Mouse (Mus musculus) olfactory bulb, adult 2 months (tissue): ENCODE measurements at regions not wholly inside any gene's neighbourhood (a gene's known extent, or its start where the extent isn't known, plus 50 kb on each side); places are given as distances from the start of the nearest gene placed in this dataset.

ENCODE experiments used
- H3K27ac ChIP-seq: fragments of 200-500 bp; 2 replicates; pipeline ENCODE4 v1.5.1; 2012; ENCODE audit warnings: low read depth, low read length; ENCODE audit not compliant: insufficient read depth
- H3K4me1 ChIP-seq: fragments of 200-500 bp; 2 replicates; pipeline ENCODE4 v1.6.1; 2012; ENCODE audit warnings: low read length; ENCODE audit not compliant: control insufficient read depth, insufficient read depth
- H3K4me3 ChIP-seq: fragments of 200-500 bp; 2 replicates; pipeline ENCODE4 v1.5.1; 2012; ENCODE audit warnings: mild to moderate bottlenecking, low read depth, low read length, moderate library complexity; ENCODE audit not compliant: insufficient read depth
- CTCF ChIP-seq: fragments of 200-500 bp; IDR thresholded peaks from 2 replicates; pipeline ENCODE4 v1.5.1; 2012; ENCODE audit warnings: low read depth, mild to moderate bottlenecking, low read length, moderate library complexity; ENCODE audit not compliant: insufficient read depth
- POLR2A ChIP-seq: fragments of 200-500 bp; IDR thresholded peaks from 2 replicates; pipeline ENCODE4 v1.6.1; 2012; ENCODE audit warnings: mild to moderate bottlenecking, low read depth, low read length, moderate library complexity; ENCODE audit not compliant: insufficient read depth
- WGBS: fragments of 180-500 bp; shearing (Covaris S2); methylation state at CpG from one replicate; pipeline ENCODE4 v1.1.7; 2018; 5-methylcytosine and 5-hydroxymethylcytosine counted together

DNA sequence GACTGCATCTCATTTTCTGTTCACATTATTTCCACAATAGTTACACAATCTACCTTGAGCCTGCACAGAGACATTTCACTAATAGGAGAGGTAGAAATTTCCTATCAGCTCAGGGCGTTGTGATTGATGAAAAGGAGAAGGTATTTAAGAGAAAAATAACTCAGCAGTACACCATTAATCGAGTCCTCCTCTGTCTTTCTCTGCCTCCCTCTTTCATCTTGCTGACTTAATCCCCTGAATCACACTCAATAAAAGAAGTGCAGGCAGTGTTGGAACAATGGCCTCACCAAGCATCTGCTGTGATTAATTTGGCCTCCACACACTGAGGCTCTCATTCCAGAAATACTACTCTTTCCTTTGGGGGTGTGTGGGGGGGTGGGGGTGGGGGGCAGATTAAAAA, 133.9 kb upstream of the Eci2 start:
- Histone ChIP-seq H3K4me3 (no peak overlapping the region), H3K4me1 (no peaks in the 10 kb centered on the region), H3K27ac (no peak overlapping the region)
- WGBS, result 22% methylated on average over 2 of the region's 2 CpGs
- TF ChIP-seq POLR2A (no peak), CTCF (no peak)

DNA sequence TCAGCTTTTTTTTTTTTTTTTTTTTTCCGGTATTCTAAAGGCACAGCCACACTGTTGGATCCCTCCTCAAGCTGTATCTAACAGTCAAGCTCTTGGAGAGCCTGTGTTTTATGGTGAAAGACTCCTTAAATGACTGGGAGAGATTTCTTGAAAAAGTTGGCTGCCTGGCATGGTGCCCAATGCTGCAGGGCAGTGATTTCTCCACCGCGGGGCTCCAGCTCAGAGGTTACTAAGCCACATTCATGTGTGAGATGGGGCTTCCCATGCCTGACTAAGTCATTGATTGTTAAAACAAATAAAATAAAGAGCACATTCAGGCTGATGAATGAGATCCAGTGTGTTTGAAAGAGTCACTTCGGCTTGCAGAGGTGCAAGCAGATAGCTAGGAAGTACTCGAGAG, 139.2 kb upstream of the Eci2 start:
- Histone ChIP-seq H3K4me1 (0 out of 2 replicates have a peak, but pooled peaks cover 1% of the 10 kb centered on the region), H3K4me3 (no peak overlapping the region), H3K27ac (no peak overlapping the region)
- TF ChIP-seq CTCF (no peak), POLR2A (no peak)
- 33% methylated on average over 5 of the region's 5 CpGs for WGBS

DNA sequence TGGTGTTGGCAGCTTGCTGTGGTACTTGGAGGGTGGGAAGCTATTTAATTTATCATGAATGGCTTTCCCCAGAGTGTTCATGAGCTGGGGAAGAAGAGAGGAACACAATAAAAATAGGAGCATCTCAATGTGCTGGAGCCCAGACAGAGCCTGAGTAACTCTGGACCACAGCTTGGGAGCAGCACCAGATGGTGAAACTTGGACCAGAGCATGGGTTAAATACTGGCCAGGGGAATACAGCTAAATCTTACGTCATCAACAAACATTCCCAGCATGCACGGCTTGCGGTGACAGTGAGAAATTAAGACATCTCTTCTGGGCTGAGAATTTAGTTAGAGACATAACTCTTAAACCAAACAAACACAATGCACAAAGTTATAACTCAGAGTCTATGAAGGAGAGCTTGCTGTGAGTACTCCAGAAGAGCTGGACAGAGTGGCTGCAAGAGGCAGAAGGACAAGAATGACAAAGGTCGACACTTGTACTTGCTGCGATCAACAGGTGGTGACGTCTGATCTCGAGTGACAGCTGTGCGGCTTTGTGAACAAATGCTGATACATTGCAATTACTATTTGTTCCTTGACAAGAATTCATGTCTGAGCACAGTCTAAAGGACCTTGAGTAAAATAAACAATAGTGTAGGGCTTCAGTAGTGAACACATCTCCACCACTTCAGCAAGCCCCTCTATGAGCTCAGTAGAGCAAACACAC, 140.1 kb upstream of the Eci2 start:
- TF ChIP-seq POLR2A (no peak), CTCF (no peak)
- Histone ChIP-seq H3K4me3 (no peak overlapping the region), H3K27ac (no peak overlapping the region), H3K4me1 (0 out of 2 replicates have a peak, but pooled peaks cover 5% of the 10 kb centered on the region)
- WGBS, result 80% methylated on average over 8 of the region's 8 CpGs

DNA sequence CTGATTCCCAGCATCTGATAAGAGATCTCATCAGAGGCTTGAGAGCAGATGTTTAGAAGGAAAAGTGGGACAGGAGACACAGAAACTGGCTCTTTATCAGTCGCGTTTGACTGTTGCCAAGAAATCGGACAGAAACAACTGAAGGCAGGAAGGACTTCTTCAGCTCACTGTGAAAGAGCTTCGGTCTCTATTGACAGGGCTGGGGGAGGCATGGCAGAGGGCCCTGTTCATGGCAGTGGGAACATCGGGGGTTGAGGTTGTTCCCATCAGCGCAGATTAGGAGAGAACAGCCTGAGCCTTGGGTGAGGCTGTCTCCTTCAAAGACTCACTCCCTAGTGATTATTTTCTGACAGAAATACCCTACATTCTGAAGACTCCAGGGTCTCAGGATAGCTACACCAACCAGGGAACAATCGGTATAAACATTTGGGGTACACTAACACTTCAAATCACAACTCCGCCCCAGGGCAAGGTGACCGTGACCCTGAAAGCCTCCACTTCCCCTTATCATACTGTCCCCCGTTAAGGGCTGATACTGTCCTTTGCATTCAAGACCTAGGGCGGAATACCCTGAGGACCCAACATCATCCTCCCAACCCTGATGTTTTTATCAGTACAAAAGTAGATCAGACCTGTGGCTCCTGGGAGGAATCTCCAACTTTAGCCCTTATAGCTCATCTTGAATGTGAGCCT, 144.8 kb upstream of the Eci2 start:
- TF ChIP-seq POLR2A (no peak), CTCF (no peak)
- Histone ChIP-seq H3K4me3 (no peak overlapping the region), H3K4me1 (0 out of 2 replicates have a peak, but pooled peaks cover 5% of the 10 kb centered on the region), H3K27ac (no peak overlapping the region)
- 73% methylated on average over 11 of the region's 11 CpGs for WGBS

DNA sequence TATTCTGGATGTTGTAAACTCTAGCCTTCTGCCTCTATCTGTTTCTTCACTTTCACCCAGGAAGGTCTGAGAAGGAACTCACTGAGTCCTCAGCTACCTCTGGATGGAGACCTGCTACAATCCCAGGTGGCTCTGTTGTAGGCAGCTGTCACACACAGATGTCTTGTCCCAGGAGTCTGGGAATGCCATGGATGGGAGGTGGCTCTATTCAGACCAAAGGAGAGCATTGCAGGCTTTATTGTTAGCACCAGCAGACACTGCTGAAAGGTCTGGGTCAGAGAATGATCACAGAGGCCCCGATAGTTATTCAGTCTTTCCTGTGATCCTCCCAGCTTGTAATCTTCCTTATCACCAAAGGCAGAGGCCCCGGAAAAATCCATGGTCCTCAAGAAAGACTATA, 146.6 kb upstream of the Eci2 start:
- Histone ChIP-seq H3K27ac (no peak overlapping the region), H3K4me1 (0 out of 2 replicates have a peak, but pooled peaks cover 5% of the 10 kb centered on the region), H3K4me3 (no peak overlapping the region)
- TF ChIP-seq POLR2A, result no peak
- no peak for TF ChIP-seq CTCF
- 69% methylated on average over 2 of the region's 2 CpGs for WGBS

DNA sequence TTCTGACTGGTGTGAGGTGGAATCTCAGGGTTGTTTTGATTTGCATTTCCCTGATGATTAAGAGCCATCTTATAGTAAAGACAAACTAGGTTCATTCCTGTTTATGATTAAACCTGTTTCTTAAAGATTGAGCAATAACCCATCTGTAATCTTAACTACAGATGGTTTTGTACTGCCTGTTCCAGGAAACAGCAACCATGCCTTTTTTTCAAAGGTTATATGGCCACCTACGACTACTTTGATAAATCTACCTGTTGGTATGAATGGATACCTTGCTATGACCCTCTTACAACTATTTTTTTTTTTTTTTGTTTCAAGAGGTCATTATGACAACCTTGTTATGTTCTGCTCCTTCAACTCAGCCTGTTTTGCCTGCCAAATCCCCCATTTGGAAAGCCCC, 148.7 kb upstream of the Eci2 start:
- WGBS, result 90% methylated on average over 1 of the region's 1 CpGs
- no peak overlapping the region for H3K4me3 ChIP-seq
- TF ChIP-seq CTCF (no peak), POLR2A (no peak)
- H3K4me1 ChIP-seq, result 0 out of 2 replicates have a peak, but pooled peaks cover 5% of the 10 kb centered on the region
- H3K27ac ChIP-seq, result no peak overlapping the region

DNA sequence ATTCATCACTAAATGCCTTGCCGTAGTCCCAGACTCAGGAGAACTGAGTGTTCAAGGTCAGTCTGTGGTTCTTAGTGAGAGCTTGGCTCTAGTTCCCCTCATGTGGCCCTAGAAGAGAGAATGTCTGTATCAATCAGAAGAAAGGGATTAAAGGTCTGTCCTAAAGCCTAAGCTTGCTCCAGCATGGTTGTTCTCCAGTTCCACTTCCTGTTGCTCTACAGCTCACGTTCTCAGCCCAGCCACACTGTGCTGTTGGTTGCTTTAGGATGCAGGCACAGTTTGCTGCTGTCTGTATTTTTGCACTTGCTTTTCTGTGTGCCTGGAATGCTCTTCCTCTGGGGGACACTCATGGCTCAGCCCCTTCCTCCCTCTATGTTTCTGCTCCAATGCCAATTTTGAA, 150.4 kb upstream of the Eci2 start:
- no peak overlapping the region for H3K4me3 ChIP-seq
- TF ChIP-seq POLR2A, result no peak
- TF ChIP-seq CTCF, result no peak
- H3K4me1 ChIP-seq, result no peaks in the 10 kb centered on the region
- WGBS, result 48% methylated on average over 2 of the region's 2 CpGs
- H3K27ac ChIP-seq, result no peak overlapping the region

DNA sequence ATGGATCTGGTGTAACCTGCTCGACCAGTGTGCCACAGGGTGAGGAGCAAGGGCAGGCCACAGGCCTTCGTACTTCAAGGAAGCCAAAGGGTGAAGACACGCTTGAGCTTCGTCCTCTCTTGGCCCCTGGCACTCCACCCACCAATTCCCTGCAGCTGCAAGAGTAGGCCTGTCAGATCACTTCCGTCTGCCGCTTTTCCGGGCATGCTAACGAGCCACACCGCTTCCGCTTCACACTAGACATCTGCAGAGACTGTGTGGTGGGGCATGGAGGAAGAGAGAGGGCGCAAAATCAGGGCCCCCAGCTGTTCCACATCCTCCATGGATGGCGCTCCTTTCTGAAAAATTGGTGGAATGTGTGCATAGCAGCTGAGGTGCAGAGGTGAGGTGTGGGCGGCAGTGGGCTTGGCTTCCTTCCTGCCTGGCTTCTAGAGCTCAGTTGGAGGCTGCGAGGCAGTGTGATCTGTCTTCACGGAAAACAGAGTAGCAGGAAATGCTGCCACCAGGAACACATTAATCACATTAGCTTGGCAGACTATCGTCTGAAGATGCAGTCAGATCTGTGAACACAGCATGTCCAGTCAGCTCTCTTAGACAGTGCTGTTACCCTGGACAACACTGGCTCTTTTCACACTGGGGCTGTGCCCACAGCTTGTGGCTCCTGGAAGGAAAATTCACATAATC, 162.3 kb upstream of the Eci2 start:
- no peak for TF ChIP-seq CTCF
- TF ChIP-seq POLR2A, result no peak
- 44% methylated on average over 16 of the region's 16 CpGs for WGBS
- H3K27ac ChIP-seq, result no peak overlapping the region; the same call in 1 of the 2 replicates
- peaks cover 7% of the 10 kb centered on the region for H3K4me1 ChIP-seq
- no peak overlapping the region for H3K4me3 ChIP-seq

DNA sequence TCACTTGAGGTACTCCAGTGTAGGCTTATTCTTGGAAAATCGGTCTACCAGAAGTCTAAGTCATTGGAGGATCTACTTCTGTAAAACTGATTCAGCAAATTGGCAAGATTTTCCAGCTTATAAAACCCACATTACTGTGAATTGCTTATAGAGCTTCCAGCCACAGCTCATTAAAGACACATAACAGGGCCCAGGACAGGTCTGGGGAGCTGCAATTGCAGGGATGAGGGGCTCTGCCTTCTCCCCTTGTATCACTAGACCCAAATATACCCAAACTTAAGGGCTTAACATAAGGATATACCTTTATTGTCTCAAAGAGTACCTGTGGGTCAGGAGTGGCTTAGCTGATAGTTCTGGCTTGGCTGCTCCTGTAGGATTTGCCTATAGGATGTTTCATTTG, 175.2 kb upstream of the Eci2 start:
- Histone ChIP-seq H3K4me1 (no peaks in the 10 kb centered on the region), H3K4me3 (no peak overlapping the region), H3K27ac (no peak overlapping the region)
- 91% methylated on average over 1 of the region's 1 CpGs for WGBS
- TF ChIP-seq POLR2A (no peak), CTCF (no peak)
